Mouse (Mus musculus): ENCODE measurements at regions not wholly inside any gene's neighbourhood (a gene's known extent, or its start where the extent isn't known, plus 50 kb on each side); places are given as distances from the start of the nearest gene placed in this dataset.
A peak's percentile ranks its signal among the peaks of the same experiment; 100 is the strongest.

- DNase-seq (ENCODE audit: low spot score in 2 of 2), result no peak
These were observed 76.3 kb upstream of the Arhgap36 start for GRCm38 (mm10) chrX:49387439-49387838.

GRCm38 (mm10) chrX:49377067-49377466 is 86.7 kb upstream of the Arhgap36 start:
- peak in 1 of 2 experiments; percentile 29 for DNase-seq (ENCODE audit: low spot score in 2 of 2)

- peak in 1 of 2 experiments; percentile 3 for DNase-seq (ENCODE audit: low spot score in 2 of 2)
These were observed 82.3 kb upstream of the Enox2 start for GRCm38 (mm10) chrX:49370384-49370783.

- DNase-seq (ENCODE audit: low spot score in 2 of 2), result no peak
These were observed 81.3 kb upstream of the Enox2 start for GRCm38 (mm10) chrX:49369404-49369803.

GRCm38 (mm10) chrX:49346451-49346850 is 58.4 kb upstream of the Enox2 start:
- DNase-seq (ENCODE audit: low spot score in 2 of 2), result no peak
